Mouse (Mus musculus) midbrain, embryonic 15.5 days (tissue): ENCODE results near the gene Ppm1f. TPM values are rescaled to one million over a fixed set of nuclear protein-coding genes. Genes with fewer than 3 reads are reported as not detected.

ENCODE experiments used
- polyA plus RNA-seq: library from polyadenylated mRNA; unstranded; fragments of >200 nt; fragmentation: Nextera tagmentation; extraction: Ambion mirVana; gene quantifications from 2 replicates; pipeline ENCODE4 v1.2.1, GENCODE M21; 2015

The Ppm1f gene
- polyA plus RNA-seq, 1 experiment from 2014 or later: 30.7 TPM

Other genes starting within 250 kb of the Ppm1f start
- not detected in 2 replicates for gene Olfr19, start 220.1 kb upstream of the Ppm1f start, polyA plus RNA-seq
- gene Spag6l, start 67.0 kb upstream of the Ppm1f start, polyA plus RNA-seq: 21.4 and 21.7 TPM in 2 replicates
- gene Igll1, start 32.5 kb upstream of the Ppm1f start, polyA plus RNA-seq: 0.20 TPM in 1 of 2 replicates, not detected in the other
- 78.7 and 82.8 TPM in 2 replicates for gene Top3b, start 25.7 kb upstream of the Ppm1f start, polyA plus RNA-seq
- 1.1 TPM in 2 replicates for gene Vpreb1, start 25.6 kb upstream of the Ppm1f start, polyA plus RNA-seq
- gene Mapk1, start 86.9 kb downstream of the Ppm1f start, polyA plus RNA-seq: 180 and 182 TPM in 2 replicates
- gene Ypel1, start 173.2 kb downstream of the Ppm1f start, polyA plus RNA-seq: 167 and 172 TPM in 2 replicates
- gene Ppil2, start 214.8 kb downstream of the Ppm1f start, polyA plus RNA-seq: 146 and 156 TPM in 2 replicates
- 15.2 and 15.6 TPM in 2 replicates for gene 2610318N02Rik, start 228.7 kb downstream of the Ppm1f start, polyA plus RNA-seq
- 29.8 and 32.7 TPM in 2 replicates for gene Sdf2l1, start 235.9 kb downstream of the Ppm1f start, polyA plus RNA-seq
- 37.3 and 43.7 TPM in 2 replicates for gene Ydjc, start 248.2 kb downstream of the Ppm1f start, polyA plus RNA-seq